Mouse (Mus musculus): ENCODE results near the gene Ttll10. TPM values are rescaled to one million over a fixed set of nuclear protein-coding genes. Genes with fewer than 3 reads are reported as not detected.

The Ttll10 gene
- polyA plus RNA-seq, 1 experiment: 7.2 TPM

- TF ChIP-seq CTCF (IDR thresholded peaks at IDR 0.05; ENCODE audit: insufficient read depth, low read length) (no peak), POLR2A (IDR thresholded peaks at IDR 0.05; ENCODE audit: borderline replicate concordance, extremely low read depth, low read depth, low read length) (no peak)
- no peaks in the 10 kb centered on the region for H3K4me1 ChIP-seq (ENCODE audit: control insufficient read depth, insufficient read depth, low read length)
- WGBS: 28% methylated on average over 5 of the region's 5 CpGs
- no peak overlapping the region for H3K4me3 ChIP-seq (replicated peaks; ENCODE audit: extremely low read depth, low read depth, low read length)
- DNase-seq: no peak
Observed at GRCm38 (mm10) chr4:156087398-156088087, 28.3 kb upstream of the Ttll10 start.

- H3K4me1 ChIP-seq (ENCODE audit: control insufficient read depth, insufficient read depth, low read length): no peaks in the 10 kb centered on the region
- 84% methylated on average over 8 of the region's 8 CpGs for WGBS
- H3K4me3 ChIP-seq (replicated peaks; ENCODE audit: extremely low read depth, low read depth, low read length): no peak overlapping the region
- TF ChIP-seq POLR2A (IDR thresholded peaks at IDR 0.05; ENCODE audit: borderline replicate concordance, extremely low read depth, low read depth, low read length) (no peak), CTCF (IDR thresholded peaks at IDR 0.05; ENCODE audit: insufficient read depth, low read length) (no peak)
- DNase-seq: no peak
Observed at GRCm38 (mm10) chr4:156085256-156085655, 26.0 kb upstream of the Ttll10 start.

DNA sequence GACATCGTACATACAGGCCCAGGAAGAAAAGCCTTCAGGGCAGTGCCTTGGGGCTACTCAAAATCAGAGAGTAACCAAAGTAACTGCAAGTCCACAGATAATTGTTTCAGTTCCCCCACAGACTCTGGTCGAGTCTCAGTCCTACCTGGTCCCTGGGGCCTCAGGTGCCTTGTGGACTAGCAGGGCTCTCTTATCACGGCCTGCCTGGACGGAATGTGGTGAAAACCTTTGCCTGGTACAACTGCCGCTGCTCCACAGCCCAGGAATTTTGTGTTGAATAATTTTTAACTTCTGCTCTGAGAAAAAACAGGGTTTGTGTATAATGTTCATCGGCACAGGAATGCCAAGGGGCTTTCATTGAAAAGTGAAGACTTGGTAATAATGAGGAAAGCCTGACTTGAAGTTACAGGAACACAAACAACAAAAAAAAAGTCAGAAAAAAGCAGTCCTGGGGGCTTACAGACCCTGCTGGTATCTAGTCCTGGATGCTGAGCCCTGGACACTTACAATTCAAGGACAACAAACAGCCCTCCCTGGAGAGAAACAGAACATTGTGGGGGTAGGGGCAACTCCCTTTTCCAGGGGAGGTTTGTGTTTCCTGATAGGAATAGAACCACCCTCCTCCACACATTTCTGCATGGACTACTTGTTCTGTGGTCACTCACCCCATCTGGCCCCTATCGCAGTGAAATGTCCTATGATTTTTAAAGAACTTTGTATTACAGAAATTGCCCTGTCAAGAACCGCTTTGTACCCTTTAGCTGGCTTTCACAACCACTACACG lies 25.1 kb upstream of the Ttll10 start:
- Histone ChIP-seq H3K4me3 (replicated peaks; ENCODE audit: extremely low read depth, low read depth, low read length) (no peak overlapping the region), H3K4me1 (ENCODE audit: control insufficient read depth, insufficient read depth, low read length) (no peaks in the 10 kb centered on the region)
- TF ChIP-seq POLR2A (IDR thresholded peaks at IDR 0.05; ENCODE audit: borderline replicate concordance, extremely low read depth, low read depth, low read length) (no peak), CTCF (IDR thresholded peaks at IDR 0.05; ENCODE audit: insufficient read depth, low read length) (no peak)
- 66% methylated on average over 9 of the region's 9 CpGs for WGBS
- no peak for DNase-seq

GRCm38 (mm10) chr4:156083348-156083747 lies 24.1 kb upstream of the Ttll10 start:
- peak; percentile 24 for DNase-seq
- no peak for TF ChIP-seq POLR2A (IDR thresholded peaks at IDR 0.05; ENCODE audit: borderline replicate concordance, extremely low read depth, low read depth, low read length)
- no peak for TF ChIP-seq CTCF (IDR thresholded peaks at IDR 0.05; ENCODE audit: insufficient read depth, low read length)
- no peak overlapping the region for H3K4me3 ChIP-seq (replicated peaks; ENCODE audit: extremely low read depth, low read depth, low read length)
- no peaks in the 10 kb centered on the region for H3K4me1 ChIP-seq (ENCODE audit: control insufficient read depth, insufficient read depth, low read length)
- WGBS: 64% methylated on average over 5 of the region's 5 CpGs

DNA sequence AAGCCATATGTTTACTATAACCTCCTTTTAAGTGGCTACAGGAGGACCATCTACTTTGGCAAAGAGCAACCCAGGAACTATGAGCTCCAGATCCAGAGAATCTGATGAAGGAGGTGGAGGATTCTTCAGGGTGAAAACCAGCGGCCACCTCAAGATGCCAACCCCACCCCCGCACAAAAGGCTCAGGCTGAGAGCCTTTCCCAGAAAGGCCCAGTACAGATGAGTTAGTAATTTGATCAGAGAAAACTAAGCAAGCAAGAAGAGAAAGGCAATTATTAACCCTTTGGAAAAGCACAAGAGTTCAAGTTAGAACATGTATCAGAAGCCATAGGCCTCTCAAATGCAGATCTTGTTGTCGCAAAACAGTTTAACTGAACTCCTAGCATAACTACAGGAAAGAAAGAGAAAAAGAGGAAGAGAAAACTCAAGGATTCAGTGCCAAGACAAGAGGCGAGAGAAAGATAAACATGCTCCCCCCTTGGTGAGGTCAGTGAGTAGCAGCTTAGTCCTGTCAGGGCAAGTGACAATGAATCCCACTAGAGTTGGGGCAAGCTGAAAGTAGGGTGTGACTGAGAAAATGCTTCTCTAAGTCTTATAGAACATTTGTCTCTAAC lies 23.5 kb upstream of the Ttll10 start:
- Histone ChIP-seq H3K4me3 (replicated peaks; ENCODE audit: extremely low read depth, low read depth, low read length) (no peak overlapping the region), H3K4me1 (ENCODE audit: control insufficient read depth, insufficient read depth, low read length) (no peaks in the 10 kb centered on the region)
- DNase-seq: no peak
- no peak for TF ChIP-seq CTCF (IDR thresholded peaks at IDR 0.05; ENCODE audit: insufficient read depth, low read length)
- no peak for TF ChIP-seq POLR2A (IDR thresholded peaks at IDR 0.05; ENCODE audit: borderline replicate concordance, extremely low read depth, low read depth, low read length)
- 52% methylated on average over 4 of the region's 4 CpGs for WGBS

- DNase-seq: peak; percentile 70
- WGBS: 2% methylated on average over 58 of the region's 58 CpGs
Observed at GRCm38 (mm10) chr4:156077499-156078301, 18.5 kb upstream of the Ttll10 start.

GRCm38 (mm10) chr4:156076911-156077382 lies 17.7 kb upstream of the Ttll10 start:
- H3K4me3 ChIP-seq (replicated peaks; ENCODE audit: extremely low read depth, low read depth, low read length): peak overlapping the region; percentile 54
- TF ChIP-seq CTCF (IDR thresholded peaks at IDR 0.05; ENCODE audit: insufficient read depth, low read length) (no peak), POLR2A (IDR thresholded peaks at IDR 0.05; ENCODE audit: borderline replicate concordance, extremely low read depth, low read depth, low read length) (no peak)
- WGBS: 11% methylated on average over 8 of the region's 8 CpGs
- no peak for DNase-seq
- H3K4me1 ChIP-seq (ENCODE audit: control insufficient read depth, insufficient read depth, low read length): no peaks in the 10 kb centered on the region; the same call in 1 of the 2 replicates

More at GRCm38 (mm10) chr4:156077499-156078301, 18.5 kb upstream of the Ttll10 start:
- Histone ChIP-seq H3K4me3 (replicated peaks; ENCODE audit: extremely low read depth, low read depth, low read length) (peak overlapping the region; percentile 54), H3K4me1 (ENCODE audit: control insufficient read depth, insufficient read depth, low read length) (no peaks in the 10 kb centered on the region; the same call in 1 of the 2 replicates)
- TF ChIP-seq POLR2A (IDR thresholded peaks at IDR 0.05; ENCODE audit: borderline replicate concordance, extremely low read depth, low read depth, low read length) (peak; percentile 56; the same call in 1 of the 2 replicates), CTCF (IDR thresholded peaks at IDR 0.05; ENCODE audit: insufficient read depth, low read length) (no peak)

DNA sequence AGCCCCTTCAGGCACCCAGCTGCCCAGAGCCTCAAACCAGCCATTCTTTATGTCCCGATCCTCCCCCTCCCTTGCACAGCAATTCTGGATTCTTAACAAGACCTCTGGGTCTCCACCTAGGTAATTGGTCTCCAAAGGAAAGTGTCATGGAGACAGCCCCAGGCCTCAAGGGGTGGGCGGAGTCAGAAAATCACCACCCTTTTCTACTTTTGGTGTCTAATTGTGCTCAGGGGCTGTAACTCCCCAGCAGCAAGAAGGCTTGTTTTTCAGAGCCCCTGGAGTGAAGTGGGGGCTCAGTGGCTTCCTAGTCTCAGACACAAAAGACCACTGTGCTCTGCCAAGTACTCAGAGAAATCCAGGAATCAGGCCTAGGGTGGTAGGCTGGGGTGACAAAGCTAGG lies 11.5 kb upstream of the Ttll10 start:
- Histone ChIP-seq H3K4me1 (ENCODE audit: control insufficient read depth, insufficient read depth, low read length) (no peaks in the 10 kb centered on the region), H3K4me3 (replicated peaks; ENCODE audit: extremely low read depth, low read depth, low read length) (no peak overlapping the region)
- 90% methylated on average over 2 of the region's 2 CpGs for WGBS
- DNase-seq: no peak
- TF ChIP-seq CTCF (IDR thresholded peaks at IDR 0.05; ENCODE audit: insufficient read depth, low read length) (no peak), POLR2A (IDR thresholded peaks at IDR 0.05; ENCODE audit: borderline replicate concordance, extremely low read depth, low read depth, low read length) (no peak)

- no peak overlapping the region for H3K4me3 ChIP-seq (replicated peaks; ENCODE audit: extremely low read depth, low read depth, low read length)
- 74% methylated on average over 6 of the region's 6 CpGs for WGBS
- no peak for TF ChIP-seq POLR2A (IDR thresholded peaks at IDR 0.05; ENCODE audit: borderline replicate concordance, extremely low read depth, low read depth, low read length)
- TF ChIP-seq CTCF (IDR thresholded peaks at IDR 0.05; ENCODE audit: insufficient read depth, low read length): no peak
- H3K4me1 ChIP-seq (ENCODE audit: control insufficient read depth, insufficient read depth, low read length): no peaks in the 10 kb centered on the region
- DNase-seq: no peak
Observed at GRCm38 (mm10) chr4:156070276-156070675, 11.1 kb upstream of the Ttll10 start.

Data from lung, adult 2 months (tissue).